Mouse (Mus musculus) lung, adult 2 months (tissue): ENCODE measurements around the gene Vmn2r32. TPM values are rescaled to one million over a fixed set of nuclear protein-coding genes. Genes with fewer than 3 reads are reported as not detected.
"Not testable (repeated sequence)": the region's sequence is repeated elsewhere in the genome, so short reads cannot be mapped to it uniquely, and the experiment has no call there.

Experiments
- DNase-seq: peaks from one replicate; pipeline ENCODE4 v3.0.0; 2022
- H3K4me1 ChIP-seq: fragments of 200-500 bp; 2 replicates; pipeline ENCODE4 v1.6.1; 2011; ENCODE audit warnings: low read length; ENCODE audit not compliant: control insufficient read depth, insufficient read depth
- H3K4me3 ChIP-seq: fragments of 200-500 bp; replicated peaks from 2 replicates; pipeline ENCODE3; 2011; ENCODE audit warnings: low read depth, mild to moderate bottlenecking, control low read depth, low read length; ENCODE audit errors: extremely low read depth
- WGBS: fragments of 180-500 bp; shearing (Covaris S2); methylation state at CpG from one replicate; pipeline ENCODE4 v1.1.7; 2018; 5-methylcytosine and 5-hydroxymethylcytosine counted together
- polyA plus RNA-seq: library from polyadenylated mRNA; depleted of rRNA; stranded (reverse); fragments of >200 nt; gene quantifications from 2 replicates; pipeline ENCODE4 v1.2.3, GENCODE M21; 2012; rRNA removed

The Vmn2r32 gene
- polyA plus RNA-seq: not detected in 2 replicates

GRCm38 (mm10) chr7:7479918-7480317 lies at the start of gene Vmn2r32:
Gene Vmn2r32 (minus strand): TSS chr7:7480018.
- WGBS: 60% methylated on average over 2 of the region's 2 CpGs
- not testable (repeated sequence) for DNase-seq, H3K4me3 ChIP-seq, H3K4me1 ChIP-seq

Other genes with a start within 250 kb of the Vmn2r32 start
- gene Vmn2r29, start 232.7 kb downstream of the Vmn2r32 start, polyA plus RNA-seq: 0.17 and 0.56 TPM in 2 replicates
- gene Gm45844, start 201.7 kb downstream of the Vmn2r32 start, polyA plus RNA-seq: 0.40 and 1.6 TPM in 2 replicates
- gene Clcn4, start 179.2 kb downstream of the Vmn2r32 start, polyA plus RNA-seq: 26.3 and 35.3 TPM in 2 replicates
- gene Vmn2r30, start 142.4 kb downstream of the Vmn2r32 start, polyA plus RNA-seq: not detected in 2 replicates
- gene Gm45783, start 105.4 kb downstream of the Vmn2r32 start, polyA plus RNA-seq: not detected in 2 replicates
- gene Vmn2r31, start 80.3 kb downstream of the Vmn2r32 start, polyA plus RNA-seq: not detected in 2 replicates
- not detected in 2 replicates for gene Vmn2r33, start 86.8 kb upstream of the Vmn2r32 start, polyA plus RNA-seq
- not detected in 2 replicates for gene Vmn2r34, start 209.5 kb upstream of the Vmn2r32 start, polyA plus RNA-seq